Mouse (Mus musculus): ENCODE measurements around the gene Mmgt1. TPM values are rescaled to one million over a fixed set of nuclear protein-coding genes. Genes with fewer than 3 reads are reported as not detected.

Gene Mmgt1
- total and polyA plus RNA-seq, 2 experiments from 2014 or later, result 44.0 to 74.2 TPM

- WGBS, result 25% methylated on average over 7 of the region's 7 CpGs
- Histone ChIP-seq H3K4me2 (ENCODE audit: low read depth, low read length, poor library complexity, severe bottlenecking) (peak overlapping the region; percentile 48), H3K9ac (replicated peaks; ENCODE audit: low read length, poor library complexity, severe bottlenecking) (peak overlapping the region; percentile 57), H3K27ac (ENCODE audit: low read depth, low read length) (no peak overlapping the region), H3K36me3 (ENCODE audit: insufficient read depth, low read length) (no peaks in the 10 kb centered on the region), H3K9me3 (ENCODE audit: low read length) (no peaks in the 10 kb centered on the region), H3K27me3 (ENCODE audit: insufficient read depth, low read length) (no peaks in the 10 kb centered on the region), H3K4me1 (ENCODE audit: insufficient read depth, low read length) (no peaks in the 10 kb centered on the region), H3K4me3 (ENCODE audit: low read depth, low read length) (peak overlapping the region; percentile 55)
- 0 out of 2 replicates have a peak, but pooled peaks have one; percentile 18 for ATAC-seq (ENCODE audit: low FRiP score)
- TF ChIP-seq CTCF (IDR thresholded peaks at IDR 0.05), result no peak
- DNase-seq (ENCODE audit: low spot score), result no peak
Measured at GRCm38 (mm10) chrX:56609285-56609622, 11.4 kb upstream of the Mmgt1 start.

- Histone ChIP-seq H3K27ac (ENCODE audit: low read depth, low read length) (no peak overlapping the region), H3K9me3 (ENCODE audit: low read length) (no peaks in the 10 kb centered on the region), H3K4me2 (ENCODE audit: low read depth, low read length, poor library complexity, severe bottlenecking) (no peak overlapping the region), H3K4me3 (ENCODE audit: low read depth, low read length) (no peak overlapping the region), H3K27me3 (ENCODE audit: insufficient read depth, low read length) (no peaks in the 10 kb centered on the region), H3K4me1 (ENCODE audit: insufficient read depth, low read length) (no peaks in the 10 kb centered on the region), H3K9ac (replicated peaks; ENCODE audit: low read length, poor library complexity, severe bottlenecking) (no peak overlapping the region), H3K36me3 (ENCODE audit: insufficient read depth, low read length) (no peaks in the 10 kb centered on the region)
- TF ChIP-seq CTCF (IDR thresholded peaks at IDR 0.05), result no peak
- no peak for DNase-seq (ENCODE audit: low spot score)
- WGBS, result 85% methylated on average over 7 of the region's 7 CpGs
- ATAC-seq (ENCODE audit: low FRiP score), result no peak
Measured at GRCm38 (mm10) chrX:56607032-56607710, 9.3 kb upstream of the Mmgt1 start.

- Histone ChIP-seq H3K36me3 (ENCODE audit: insufficient read depth, low read length) (no peaks in the 10 kb centered on the region), H3K9ac (replicated peaks; ENCODE audit: low read length, poor library complexity, severe bottlenecking) (no peak overlapping the region), H3K27me3 (ENCODE audit: insufficient read depth, low read length) (no peaks in the 10 kb centered on the region), H3K4me1 (ENCODE audit: insufficient read depth, low read length) (no peaks in the 10 kb centered on the region), H3K27ac (ENCODE audit: low read depth, low read length) (no peak overlapping the region), H3K9me3 (ENCODE audit: low read length) (no peaks in the 10 kb centered on the region), H3K4me2 (ENCODE audit: low read depth, low read length, poor library complexity, severe bottlenecking) (no peak overlapping the region), H3K4me3 (ENCODE audit: low read depth, low read length) (no peak overlapping the region)
- WGBS, result 84% methylated on average over 2 of the region's 2 CpGs
- ATAC-seq (ENCODE audit: low FRiP score), result no peak
- no peak for TF ChIP-seq CTCF (IDR thresholded peaks at IDR 0.05)
- DNase-seq (ENCODE audit: low spot score), result no peak
Measured at GRCm38 (mm10) chrX:56606536-56606935, 8.7 kb upstream of the Mmgt1 start.

- peak; percentile 38 for TF ChIP-seq CTCF (IDR thresholded peaks at IDR 0.05)
- no peaks in the 10 kb centered on the region for H3K36me3 ChIP-seq (ENCODE audit: insufficient read depth, low read length)
- peak overlapping the region; percentile 58 for H3K4me3 ChIP-seq (ENCODE audit: low read depth, low read length)
- no peaks in the 10 kb centered on the region for H3K27me3 ChIP-seq (ENCODE audit: insufficient read depth, low read length)
- ATAC-seq (ENCODE audit: low FRiP score) (peak; percentile 62), DNase-seq (ENCODE audit: low spot score) (peak; percentile 8)
- peak overlapping the region; percentile 49 for H3K4me2 ChIP-seq (ENCODE audit: low read depth, low read length, poor library complexity, severe bottlenecking)
- H3K4me1 ChIP-seq (ENCODE audit: insufficient read depth, low read length), result 0 out of 2 replicates have a peak, but pooled peaks cover 3% of the 10 kb centered on the region
- 18% methylated on average over 25 of the region's 25 CpGs for WGBS
- peak overlapping the region; percentile 47; the same call in 1 of the 2 replicates for H3K27ac ChIP-seq (ENCODE audit: low read depth, low read length)
- no peaks in the 10 kb centered on the region for H3K9me3 ChIP-seq (ENCODE audit: low read length)
- H3K9ac ChIP-seq (replicated peaks; ENCODE audit: low read length, poor library complexity, severe bottlenecking), result peak overlapping the region; percentile 62
Measured at GRCm38 (mm10) chrX:56597219-56597886, 516 bp downstream of the Mmgt1 start.

- H3K27ac ChIP-seq (ENCODE audit: low read depth, low read length), result no peak overlapping the region
- TF ChIP-seq CTCF (IDR thresholded peaks at IDR 0.05), result no peak
- ATAC-seq (ENCODE audit: low FRiP score), result no peak
- H3K4me3 ChIP-seq (ENCODE audit: low read depth, low read length), result no peak overlapping the region
- H3K9ac ChIP-seq (replicated peaks; ENCODE audit: low read length, poor library complexity, severe bottlenecking), result no peak overlapping the region
- H3K27me3 ChIP-seq (ENCODE audit: insufficient read depth, low read length), result no peaks in the 10 kb centered on the region
- H3K36me3 ChIP-seq (ENCODE audit: insufficient read depth, low read length), result no peaks in the 10 kb centered on the region
- 77% methylated on average over 2 of the region's 2 CpGs for WGBS
- H3K4me2 ChIP-seq (ENCODE audit: low read depth, low read length, poor library complexity, severe bottlenecking), result no peak overlapping the region
- H3K9me3 ChIP-seq (ENCODE audit: low read length), result no peaks in the 10 kb centered on the region
- no peak for DNase-seq (ENCODE audit: low spot score)
- no peaks in the 10 kb centered on the region for H3K4me1 ChIP-seq (ENCODE audit: insufficient read depth, low read length)
Measured at GRCm38 (mm10) chrX:56578200-56578599, 19.7 kb downstream of the Mmgt1 start.

- Histone ChIP-seq H3K4me3 (ENCODE audit: low read depth, low read length) (no peak overlapping the region), H3K9ac (replicated peaks; ENCODE audit: low read length, poor library complexity, severe bottlenecking) (no peak overlapping the region)
Measured at GRCm38 (mm10) chrX:56572465-56572864, 25.4 kb downstream of the Mmgt1 start.

More at GRCm38 (mm10) chrX:56572465-56572864, 25.4 kb downstream of the Mmgt1 start:
- no peaks in the 10 kb centered on the region for H3K36me3 ChIP-seq (ENCODE audit: insufficient read depth, low read length)
- DNase-seq (ENCODE audit: low spot score) (no peak), ATAC-seq (ENCODE audit: low FRiP score) (no peak)
- H3K27me3 ChIP-seq (ENCODE audit: insufficient read depth, low read length), result no peaks in the 10 kb centered on the region
- no peak overlapping the region for H3K4me2 ChIP-seq (ENCODE audit: low read depth, low read length, poor library complexity, severe bottlenecking)
- no peaks in the 10 kb centered on the region for H3K9me3 ChIP-seq (ENCODE audit: low read length)
- no peak overlapping the region for H3K27ac ChIP-seq (ENCODE audit: low read depth, low read length)
- no peaks in the 10 kb centered on the region for H3K4me1 ChIP-seq (ENCODE audit: insufficient read depth, low read length)
- TF ChIP-seq CTCF (IDR thresholded peaks at IDR 0.05), result peak; percentile 48
- 28% methylated on average over 6 of the region's 6 CpGs for WGBS
